Mouse (Mus musculus): Measurements from ENCODE around the gene Lmbr1l. TPM values are rescaled to one million over a fixed set of nuclear protein-coding genes. Genes with fewer than 3 reads are reported as not detected.

Lmbr1l gene
- total and polyA plus RNA-seq, 3 experiments: 7.0 to 17.3 TPM; not detected in 1

- peaks cover 0 to 8% of the 10 kb centered on the region in 2 experiments; a peak in 2 of 4 replicates for H3K36me3 ChIP-seq (ENCODE audit: control insufficient read depth in 1 of 2, insufficient read depth in 2 of 2, low read length in 2 of 2)
- TF ChIP-seq TBP (IDR thresholded peaks at IDR 0.05; ENCODE audit: low read depth, low read length) (no peak), MAX (IDR thresholded peaks at IDR 0.05; ENCODE audit: low read length) (peak; percentile 13; the same call in 1 of the 2 replicates)
- peaks cover 2% of the 10 kb centered on the region; the same call in 1 of the 2 replicates for H3K79me2 ChIP-seq (ENCODE audit: control insufficient read depth, insufficient read depth, low read length, poor library complexity)
- peaks cover 6 to 7% of the 10 kb centered on the region in 2 experiments; a peak in 3 of 4 replicates for H3K4me1 ChIP-seq (ENCODE audit: control insufficient read depth in 1 of 2, insufficient read depth in 2 of 2, low read length in 2 of 2)
- no peaks in the 10 kb centered on the region for H3K9me3 ChIP-seq (replicated peaks; ENCODE audit: insufficient read depth, low read length)
- H3K9ac ChIP-seq (ENCODE audit: control insufficient read depth, low read depth, low read length, poor library complexity, severe bottlenecking): peak overlapping the region; percentile 66
- H3K4me3 ChIP-seq (ENCODE audit: control insufficient read depth in 1 of 2, insufficient read depth in 1 of 2, low read depth in 2 of 2, low read length in 2 of 2): peak overlapping the region; percentile 68 to 76
- no peak overlapping the region for H3K27ac ChIP-seq (ENCODE audit: control insufficient read depth, low read depth, low read length)
- DNase-seq (ENCODE audit: low read depth, low spot score): peak; percentile 65
- no peaks in the 10 kb centered on the region for H3K27me3 ChIP-seq (ENCODE audit: control insufficient read depth in 1 of 2, insufficient read depth in 2 of 2, low read length in 2 of 2)
Observed at GRCm38 (mm10) chr15:98917091-98917490, 940 bp downstream of the Lmbr1l start.

- peaks cover 6 to 7% of the 10 kb centered on the region in 2 experiments; a peak in 3 of 4 replicates for H3K4me1 ChIP-seq (ENCODE audit: control insufficient read depth in 1 of 2, insufficient read depth in 2 of 2, low read length in 2 of 2)
- no peak overlapping the region for H3K9ac ChIP-seq (ENCODE audit: control insufficient read depth, low read depth, low read length, poor library complexity, severe bottlenecking)
- peaks cover 0 to 8% of the 10 kb centered on the region in 2 experiments; a peak in 2 of 4 replicates for H3K36me3 ChIP-seq (ENCODE audit: control insufficient read depth in 1 of 2, insufficient read depth in 2 of 2, low read length in 2 of 2)
- H3K9me3 ChIP-seq (replicated peaks; ENCODE audit: insufficient read depth, low read length): no peaks in the 10 kb centered on the region
- no peaks in the 10 kb centered on the region for H3K27me3 ChIP-seq (ENCODE audit: control insufficient read depth in 1 of 2, insufficient read depth in 2 of 2, low read length in 2 of 2)
- peaks cover 2% of the 10 kb centered on the region; the same call in 1 of the 2 replicates for H3K79me2 ChIP-seq (ENCODE audit: control insufficient read depth, insufficient read depth, low read length, poor library complexity)
- no peak for TF ChIP-seq POLR2AphosphoS2 (IDR thresholded peaks at IDR 0.05; ENCODE audit: low read length)
- no peak for TF ChIP-seq MYB (IDR thresholded peaks at IDR 0.05; ENCODE audit: low read depth, low read length)
- TF ChIP-seq NELFE (IDR thresholded peaks at IDR 0.05; ENCODE audit: low read depth, low read length): no peak
- TF ChIP-seq TBP (IDR thresholded peaks at IDR 0.05; ENCODE audit: low read depth, low read length): no peak
- TF ChIP-seq TCF12 (IDR thresholded peaks at IDR 0.05; ENCODE audit: low read depth, low read length): no peak
- TF ChIP-seq ETS1 (IDR thresholded peaks at IDR 0.05; ENCODE audit: low read depth, low read length): no peak
- TF ChIP-seq BHLHE40 (IDR thresholded peaks at IDR 0.05; ENCODE audit: borderline replicate concordance, low read depth, low read length): no peak
- no peak for TF ChIP-seq USF1 (IDR thresholded peaks at IDR 0.05; ENCODE audit: low read depth, low read length)
- TF ChIP-seq TAL1 (IDR thresholded peaks at IDR 0.05; ENCODE audit: low read length): no peak
- no peak for TF ChIP-seq NRF1 (IDR thresholded peaks at IDR 0.05; ENCODE audit: insufficient read depth, low read depth, low read length, poor library complexity, severe bottlenecking)
- no peak for TF ChIP-seq POLR2A (IDR thresholded peaks at IDR 0.05; ENCODE audit: control insufficient read depth in 1 of 2, insufficient read depth in 1 of 2, low read depth in 1 of 2, low read length in 2 of 2, poor library complexity in 1 of 2)
- no peak for TF ChIP-seq MAFK (IDR thresholded peaks at IDR 0.05; ENCODE audit: borderline replicate concordance, low read depth, low read length)
- no peak for TF ChIP-seq POLR2AphosphoS5 (IDR thresholded peaks at IDR 0.05; ENCODE audit: borderline replicate concordance, low read depth, low read length)
- TF ChIP-seq RCOR1 (IDR thresholded peaks at IDR 0.05; ENCODE audit: low read depth, low read length): no peak
- no peak for TF ChIP-seq SMC3 (IDR thresholded peaks at IDR 0.05; ENCODE audit: low read depth, low read length)
- no peak for TF ChIP-seq MAZ (IDR thresholded peaks at IDR 0.05; ENCODE audit: low read depth, low read length)
- no peak for TF ChIP-seq EP300 (IDR thresholded peaks at IDR 0.05; ENCODE audit: low read depth in 1 of 2, low read length in 2 of 2)
- no peak for TF ChIP-seq ZC3H11A (IDR thresholded peaks at IDR 0.05; ENCODE audit: low read depth, low read length)
- no peak for TF ChIP-seq ZKSCAN1 (IDR thresholded peaks at IDR 0.05; ENCODE audit: low read depth, low read length)
- no peak overlapping the region for H3K4me3 ChIP-seq (ENCODE audit: control insufficient read depth in 1 of 2, insufficient read depth in 1 of 2, low read depth in 2 of 2, low read length in 2 of 2)
- no peak for DNase-seq (ENCODE audit: low read depth, low spot score)
- no peak overlapping the region for H3K27ac ChIP-seq (ENCODE audit: control insufficient read depth, low read depth, low read length)
Observed at GRCm38 (mm10) chr15:98916016-98916415, 2.0 kb downstream of the Lmbr1l start.

Measured in MEL (cell line).